Comparison of ENCODE assay signal across 28 mouse cellular contexts in genomic region chr6:84263686-84264085, GRCm38 (mm10).
DNase-seq lines count a peak whose midpoint lies in the region; ATAC-seq and TF ChIP-seq lines count a peak whose summit lies in the region.
"Had no signal": no experiment of that assay in that cellular context is flagged by ENCODE, and none has a peak within 500 bp of the region (broad histone marks: within the 10 kb centered on the region; RNA-seq: fewer than 3 reads in every experiment).

No protein-coding gene starts in this region.

- no peak overlapping the region for H3K4me3 ChIP-seq in embryonic facial prominence, embryonic 15.5 days (replicated peaks)
- H3K4me3 ChIP-seq in limb, embryonic 14.5 days (replicated peaks; ENCODE audit: low read length): no peak overlapping the region
- no peak overlapping the region for H3K4me3 ChIP-seq in kidney, embryonic 16.5 days (ENCODE audit: low read length)
- no peak overlapping the region for H3K4me3 ChIP-seq in left cerebral cortex, adult 2 months
- H3K4me3 ChIP-seq: embryonic facial prominence, embryonic 13.5 days; forebrain, embryonic 12.5 days; heart, embryonic 10.5 days; heart, embryonic 15.5 days; lung, embryonic 15.5 days; neural tube, embryonic 15.5 days; stomach, embryonic 15.5 days had no signal

- no peak for TF ChIP-seq CTCF in left cerebral cortex, adult 2 months (IDR thresholded peaks at IDR 0.05)

- peak; percentile 54 for ATAC-seq in embryonic facial prominence, embryonic 15.5 days (ENCODE audit: insufficient number of reproducible peaks, low FRiP score, low TSS enrichment, low read depth)
- no peak for ATAC-seq in limb, embryonic 14.5 days (ENCODE audit: low FRiP score, low read depth)
- no peak for ATAC-seq in kidney, embryonic 16.5 days (ENCODE audit: low FRiP score, low TSS enrichment)
- ATAC-seq: intestine, postnatal 0 days; Patski had no signal

- no peaks in the 10 kb centered on the region for H3K36me3 ChIP-seq in embryonic facial prominence, embryonic 15.5 days
- no peaks in the 10 kb centered on the region for H3K36me3 ChIP-seq in limb, embryonic 14.5 days (ENCODE audit: control insufficient read depth, insufficient read depth, low read length)
- no peaks in the 10 kb centered on the region for H3K36me3 ChIP-seq in kidney, embryonic 16.5 days (ENCODE audit: insufficient read depth, low read length)
- H3K36me3 ChIP-seq: embryonic facial prominence, embryonic 13.5 days; forebrain, embryonic 12.5 days; heart, embryonic 10.5 days; heart, embryonic 15.5 days; lung, embryonic 15.5 days; neural tube, embryonic 15.5 days; stomach, embryonic 15.5 days had no signal

- 46% methylated on average over 2 of the region's 2 CpGs for WGBS in embryonic facial prominence, embryonic 15.5 days
- 39% methylated on average over 2 of the region's 2 CpGs for WGBS in limb, embryonic 14.5 days
- WGBS in kidney, embryonic 16.5 days: 55% methylated on average over 2 of the region's 2 CpGs

- H3K9ac ChIP-seq in embryonic facial prominence, embryonic 15.5 days: no peak overlapping the region
- H3K9ac ChIP-seq in limb, embryonic 14.5 days (ENCODE audit: low read depth, low read length, severe bottlenecking): no peak overlapping the region
- H3K9ac ChIP-seq in kidney, embryonic 16.5 days (replicated peaks; ENCODE audit: low read length): no peak overlapping the region
- H3K9ac ChIP-seq: embryonic facial prominence, embryonic 13.5 days; forebrain, embryonic 12.5 days; heart, embryonic 15.5 days; hindbrain, embryonic 14.5 days; lung, embryonic 15.5 days; neural tube, embryonic 15.5 days; stomach, embryonic 15.5 days had no signal

- peak overlapping the region; percentile 71 for H3K27ac ChIP-seq in embryonic facial prominence, embryonic 15.5 days (replicated peaks)
- H3K27ac ChIP-seq in limb, embryonic 14.5 days (replicated peaks; ENCODE audit: low read depth, low read length): no peak overlapping the region
- H3K27ac ChIP-seq in kidney, embryonic 16.5 days (ENCODE audit: low read length): no peak overlapping the region
- H3K27ac ChIP-seq in left cerebral cortex, adult 2 months: no peak overlapping the region
- H3K27ac ChIP-seq: embryonic facial prominence, embryonic 13.5 days; forebrain, embryonic 12.5 days; heart, embryonic 10.5 days; heart, embryonic 15.5 days; hindbrain, embryonic 14.5 days; lung, embryonic 15.5 days; neural tube, embryonic 15.5 days; stomach, embryonic 15.5 days had no signal

- no peaks in the 10 kb centered on the region for H3K9me3 ChIP-seq in embryonic facial prominence, embryonic 15.5 days (replicated peaks)
- no peaks in the 10 kb centered on the region for H3K9me3 ChIP-seq in limb, embryonic 14.5 days (ENCODE audit: control insufficient read depth, low read length)
- H3K9me3 ChIP-seq in kidney, embryonic 16.5 days (ENCODE audit: low read length): no peaks in the 10 kb centered on the region
- H3K9me3 ChIP-seq: embryonic facial prominence, embryonic 13.5 days; forebrain, embryonic 12.5 days; heart, embryonic 10.5 days; heart, embryonic 15.5 days; lung, embryonic 15.5 days; neural tube, embryonic 15.5 days; stomach, embryonic 15.5 days had no signal

- no peaks in the 10 kb centered on the region for H3K27me3 ChIP-seq in embryonic facial prominence, embryonic 15.5 days
- H3K27me3 ChIP-seq in limb, embryonic 14.5 days (ENCODE audit: control insufficient read depth, insufficient read depth, low read length): no peaks in the 10 kb centered on the region
- H3K27me3 ChIP-seq in kidney, embryonic 16.5 days (ENCODE audit: insufficient read depth, low read length): peaks cover 38% of the 10 kb centered on the region
- H3K27me3 ChIP-seq: embryonic facial prominence, embryonic 13.5 days; forebrain, embryonic 12.5 days; lung, embryonic 15.5 days; Patski; stomach, embryonic 15.5 days had no signal

- intact Hi-C loops in left cerebral cortex, adult 2 months (cut with DNase I): no loop called here

- peaks cover 13% of the 10 kb centered on the region for H3K4me1 ChIP-seq in embryonic facial prominence, embryonic 15.5 days
- H3K4me1 ChIP-seq in limb, embryonic 14.5 days (ENCODE audit: control insufficient read depth, insufficient read depth, low read length): peaks cover 9% of the 10 kb centered on the region
- H3K4me1 ChIP-seq in kidney, embryonic 16.5 days (ENCODE audit: insufficient read depth, low read length): peaks cover 8% of the 10 kb centered on the region; the same call in 1 of the 2 replicates
- H3K4me1 ChIP-seq: forebrain, embryonic 12.5 days; heart, embryonic 10.5 days; heart, embryonic 15.5 days; lung, embryonic 15.5 days had no signal

- peak; percentile 22 for DNase-seq in lung, postnatal 10 days
- no peak for DNase-seq in lung, postnatal 36 days
- peak; percentile 40 for DNase-seq in limb, embryonic 14.5 days (ENCODE audit: low spot score)
- DNase-seq in kidney, adult 8-10 months: no peak
- no peak for DNase-seq in left cerebral cortex, adult 2 months (ENCODE audit: extremely low spot score in 1 of 2, low spot score in 2 of 2)
- DNase-seq: adrenal gland, postnatal 10 days; B cell, adult 2 months; cerebellum, adult 11 months; cerebellum, adult 9-11 months; embryo, embryonic 11 days; gastrocnemius, postnatal 14 days; kidney, postnatal 25 days; midbrain, embryonic 14.5 days; right cerebral cortex, postnatal 4 days; thymus, postnatal 25 days had no signal

- no peak overlapping the region for H3K4me2 ChIP-seq in embryonic facial prominence, embryonic 15.5 days (replicated peaks)
- no peak overlapping the region for H3K4me2 ChIP-seq in limb, embryonic 14.5 days (replicated peaks; ENCODE audit: low read depth, low read length, severe bottlenecking)
- H3K4me2 ChIP-seq in kidney, embryonic 16.5 days (replicated peaks; ENCODE audit: low read depth, low read length): no peak overlapping the region
- H3K4me2 ChIP-seq: embryonic facial prominence, embryonic 13.5 days; forebrain, embryonic 12.5 days; heart, embryonic 15.5 days; hindbrain, embryonic 14.5 days; liver, embryonic 11.5 days; lung, embryonic 15.5 days; neural tube, embryonic 15.5 days; stomach, embryonic 15.5 days had no signal

- TF ChIP-seq POLR2A in limb, embryonic 14.5 days (IDR thresholded peaks at IDR 0.05; ENCODE audit: borderline replicate concordance, extremely low read depth, insufficient read depth, insufficient read length): no peak

Comparison
In these comparisons a context has a peak if more than half of its experiments do, and no peak if none do; other contexts are left out.
1. DNase-seq: peak in lung, postnatal 10 days (single experiment) and limb, embryonic 14.5 days (single experiment); none in lung, postnatal 36 days (single experiment), kidney, adult 8-10 months (0 of 2) and left cerebral cortex, adult 2 months (0 of 2).